Mouse (Mus musculus) hindbrain, embryonic 13.5 days (tissue): ENCODE data around the gene Degs2. TPM values are rescaled to one million over a fixed set of nuclear protein-coding genes. Genes with fewer than 3 reads are reported as not detected.

ENCODE experiments used
- ATAC-seq: fragments of 200-750 bp; cut with Nextera tagmentation; 2 replicates; pipeline ENCODE4 v1.8.0; 2017; ENCODE audit warnings: moderate TSS enrichment; ENCODE audit not compliant: low FRiP score
- H3K27ac ChIP-seq: fragments of 300-500 bp; sonication (generic); 2 replicates; pipeline ENCODE4 v1.5.1; 2015; ENCODE audit warnings: inconsistent platforms, mild to moderate bottlenecking, moderate library complexity
- H3K27me3 ChIP-seq: fragments of 300-500 bp; sonication (generic); 2 replicates; pipeline ENCODE4 v1.6.1; 2015; ENCODE audit warnings: mild to moderate bottlenecking, inconsistent platforms
- H3K36me3 ChIP-seq: fragments of 300-500 bp; sonication (generic); 2 replicates; pipeline ENCODE4 v1.6.1; 2015; ENCODE audit warnings: mild to moderate bottlenecking, inconsistent platforms
- H3K4me1 ChIP-seq: fragments of 300-500 bp; sonication (generic); replicated peaks from 2 replicates; pipeline ENCODE4 v1.6.1; 2015; ENCODE audit warnings: inconsistent platforms
- H3K4me2 ChIP-seq: fragments of 300-500 bp; sonication (generic); 2 replicates; pipeline ENCODE4 v1.6.1; 2015; ENCODE audit warnings: inconsistent platforms, mild to moderate bottlenecking, moderate library complexity
- H3K4me3 ChIP-seq: fragments of 300-500 bp; sonication (generic); 2 replicates; pipeline ENCODE4 v1.5.1; 2015; ENCODE audit warnings: mild to moderate bottlenecking, inconsistent platforms
- H3K9ac ChIP-seq: fragments of 300-500 bp; sonication (generic); 2 replicates; pipeline ENCODE4 v1.6.1; 2015; ENCODE audit warnings: mild to moderate bottlenecking, inconsistent platforms
- H3K9me3 ChIP-seq: fragments of 300-500 bp; sonication (generic); 2 replicates; pipeline ENCODE4 v1.6.1; 2016; ENCODE audit warnings: inconsistent platforms
- WGBS: fragments of 180-500 bp; shearing (Covaris S2); methylation state at CpG from one replicate; pipeline ENCODE4 v1.1.7; 2015; 5-methylcytosine and 5-hydroxymethylcytosine counted together
- polyA plus RNA-seq: library from polyadenylated mRNA; unstranded; fragments of >200 nt; fragmentation: Nextera tagmentation; extraction: Ambion mirVana; gene quantifications from 2 replicates; pipeline ENCODE4 v1.2.1, GENCODE M21; 2015

Degs2 gene
- polyA plus RNA-seq, 1 experiment from 2014 or later: 3.6 TPM

DNA sequence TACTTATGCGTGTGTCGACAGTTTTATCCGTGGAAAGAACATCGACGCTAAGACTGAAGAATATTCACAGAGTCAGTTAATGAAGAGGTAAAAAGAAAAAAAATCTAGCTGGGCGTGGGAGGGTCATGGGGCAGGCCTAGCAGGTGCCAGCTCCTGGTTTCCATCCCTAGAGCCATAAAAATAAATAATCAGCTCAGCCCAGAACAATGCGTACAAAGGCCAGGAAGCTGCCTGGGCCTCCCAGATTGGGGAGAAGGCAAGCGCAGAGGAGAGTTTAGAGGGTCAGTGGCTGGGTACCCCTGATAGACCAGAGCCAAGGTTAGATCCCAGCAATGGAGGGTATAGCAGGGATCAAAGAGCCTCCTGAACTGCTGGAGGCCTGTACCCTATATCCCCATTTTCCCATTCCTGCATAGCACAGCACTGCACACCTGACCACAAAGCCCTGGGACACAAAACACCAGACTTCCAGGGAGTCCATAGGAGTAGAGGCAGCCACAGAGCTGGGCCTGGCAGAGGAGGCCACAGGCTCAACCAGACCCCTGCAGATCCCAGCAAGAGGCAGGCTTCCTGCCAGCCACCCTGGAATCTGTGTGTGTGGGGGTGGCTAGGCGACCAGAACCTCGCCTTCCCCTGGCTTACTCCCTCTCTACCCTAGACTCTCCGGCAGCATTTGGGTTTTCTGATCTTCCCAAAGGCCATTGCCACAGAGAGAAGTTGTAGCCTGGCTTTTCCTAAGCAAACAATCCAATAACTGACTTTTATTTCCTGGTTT lies 3.2 kb downstream of the Degs2 start:
- H3K4me1 ChIP-seq: peaks cover 11% of the 10 kb centered on the region
- H3K27ac ChIP-seq: no peak overlapping the region
- H3K4me3 ChIP-seq: no peak overlapping the region
- no peak for ATAC-seq
- H3K36me3 ChIP-seq: no peaks in the 10 kb centered on the region
- no peak overlapping the region for H3K9ac ChIP-seq
- no peak overlapping the region for H3K4me2 ChIP-seq
- no peaks in the 10 kb centered on the region for H3K9me3 ChIP-seq
- peaks cover 43% of the 10 kb centered on the region for H3K27me3 ChIP-seq
- WGBS: 84% methylated on average over 11 of the region's 11 CpGs

DNA sequence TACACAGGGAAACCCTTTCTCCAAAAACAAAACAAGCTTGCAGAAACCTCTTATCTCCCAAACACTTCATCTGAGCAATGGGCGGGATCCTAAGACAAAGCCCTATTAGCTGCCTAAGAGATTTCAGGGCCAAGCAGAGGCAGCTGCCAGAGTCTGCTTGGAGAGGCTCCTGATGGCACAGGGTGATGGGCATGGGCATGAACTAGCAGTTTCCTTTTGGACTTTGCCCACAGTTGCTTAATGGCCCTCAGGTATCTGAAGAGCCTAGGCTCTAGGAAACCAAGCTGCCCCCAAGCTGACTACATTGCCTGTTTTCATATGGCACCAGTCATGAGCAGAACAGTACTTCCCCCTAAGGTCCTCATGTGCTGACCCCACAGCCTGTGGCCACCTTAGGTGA lies 7.9 kb downstream of the Degs2 start:
- Histone ChIP-seq H3K27me3 (no peaks in the 10 kb centered on the region), H3K9ac (no peak overlapping the region), H3K27ac (no peak overlapping the region), H3K4me2 (no peak overlapping the region), H3K4me3 (no peak overlapping the region), H3K4me1 (no peaks in the 10 kb centered on the region), H3K9me3 (no peaks in the 10 kb centered on the region), H3K36me3 (peaks cover 2% of the 10 kb centered on the region)
- 92% methylated on average over 1 of the region's 1 CpGs for WGBS
- ATAC-seq: no peak

DNA sequence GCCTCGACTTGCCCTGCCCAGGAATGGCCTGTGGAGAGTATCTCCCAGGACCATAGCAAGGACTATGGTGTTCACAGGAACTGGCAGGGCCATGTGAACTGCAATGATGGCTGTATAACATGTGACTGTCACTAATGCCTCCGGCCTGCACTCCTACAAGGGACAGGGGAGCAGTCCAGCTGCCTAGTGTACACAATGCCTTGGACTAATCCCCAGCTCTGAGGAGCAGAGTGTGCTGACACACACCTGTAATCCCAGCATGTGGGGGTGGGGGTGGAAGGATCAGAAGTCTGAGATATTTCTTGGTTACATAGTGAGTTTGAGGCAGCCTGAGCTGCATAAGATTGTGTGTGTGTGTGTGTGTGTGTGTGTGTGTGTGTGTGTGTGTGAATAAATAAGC lies 8.5 kb downstream of the Degs2 start:
- Histone ChIP-seq H3K4me2 (no peak overlapping the region), H3K27me3 (no peaks in the 10 kb centered on the region), H3K4me3 (no peak overlapping the region), H3K36me3 (peaks cover 8% of the 10 kb centered on the region), H3K9me3 (no peaks in the 10 kb centered on the region), H3K9ac (no peak overlapping the region), H3K27ac (no peak overlapping the region), H3K4me1 (no peaks in the 10 kb centered on the region)
- ATAC-seq: no peak
- WGBS: 85% methylated on average over 2 of the region's 2 CpGs

DNA sequence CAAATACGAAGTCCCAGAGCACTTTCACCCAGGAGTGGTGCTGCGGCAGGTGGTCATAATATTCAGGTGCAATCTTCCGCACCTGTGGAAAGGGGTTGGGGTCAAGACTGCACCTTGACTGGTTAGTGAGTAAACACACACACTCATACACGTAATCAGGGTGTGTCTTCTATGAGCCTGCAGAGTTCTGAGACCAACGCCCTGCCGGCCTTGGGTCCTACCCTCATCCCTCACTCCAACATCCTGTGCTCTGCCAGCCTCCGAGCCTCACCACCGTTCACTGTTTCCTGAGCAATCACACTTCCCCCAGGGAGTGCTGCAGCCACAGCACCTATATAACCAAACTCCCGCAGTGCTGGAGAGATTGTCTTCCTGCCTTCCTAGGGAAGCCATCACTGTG lies 11.6 kb downstream of the Degs2 start:
- Histone ChIP-seq H3K27me3 (no peaks in the 10 kb centered on the region), H3K4me2 (no peak overlapping the region), H3K4me1 (no peaks in the 10 kb centered on the region), H3K27ac (no peak overlapping the region), H3K4me3 (no peak overlapping the region), H3K9ac (peak overlapping the region; percentile 19; the same call in 1 of the 2 replicates), H3K36me3 (peaks cover 30% of the 10 kb centered on the region), H3K9me3 (no peaks in the 10 kb centered on the region)
- WGBS: 82% methylated on average over 9 of the region's 9 CpGs
- ATAC-seq: no peak

DNA sequence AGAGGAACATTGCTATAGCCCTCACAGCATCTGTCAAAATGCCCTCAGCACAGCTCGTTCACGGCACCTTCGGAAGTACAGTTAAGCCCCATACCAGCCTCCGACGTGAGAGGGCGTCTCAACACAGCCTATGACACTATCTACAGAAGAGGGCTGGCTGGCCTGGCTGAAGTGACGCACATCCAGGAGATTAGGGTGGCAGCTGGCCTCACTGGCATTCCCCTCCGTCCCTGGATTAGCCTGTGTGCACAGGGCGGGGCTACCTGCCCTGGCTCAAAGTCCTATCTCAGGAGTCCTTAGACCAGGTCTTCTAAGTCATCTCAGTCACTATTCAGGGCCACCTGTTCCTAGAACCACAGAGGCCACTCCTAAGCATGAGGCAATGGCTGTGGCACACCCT lies 12.9 kb downstream of the Degs2 start:
- H3K4me2 ChIP-seq: no peak overlapping the region
- ATAC-seq: no peak
- H3K9me3 ChIP-seq: no peaks in the 10 kb centered on the region
- H3K4me1 ChIP-seq: no peaks in the 10 kb centered on the region
- no peak overlapping the region for H3K4me3 ChIP-seq
- no peak overlapping the region for H3K9ac ChIP-seq
- 88% methylated on average over 9 of the region's 9 CpGs for WGBS
- H3K27ac ChIP-seq: no peak overlapping the region
- no peaks in the 10 kb centered on the region for H3K27me3 ChIP-seq
- peaks cover 42% of the 10 kb centered on the region for H3K36me3 ChIP-seq

DNA sequence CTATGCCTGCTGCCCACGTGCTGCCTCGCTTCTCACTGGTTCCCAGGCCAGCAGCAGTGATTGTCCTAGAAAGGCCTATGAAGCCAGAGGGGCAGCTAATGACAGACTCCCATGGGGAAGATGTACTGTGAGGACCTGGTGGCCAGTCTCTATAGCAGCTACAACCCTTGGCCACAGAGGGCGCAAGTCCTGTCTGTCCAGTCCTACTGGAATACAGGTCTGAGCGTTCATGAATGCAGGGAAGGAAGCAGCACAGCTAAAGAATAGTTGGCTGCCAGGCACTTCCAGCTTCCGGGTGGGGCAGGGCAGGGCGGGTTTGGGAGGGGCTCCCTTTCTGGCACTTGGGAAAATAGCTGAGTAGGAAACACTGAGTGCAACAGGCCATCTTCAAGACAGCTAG lies 15.2 kb downstream of the Degs2 start:
- Histone ChIP-seq H3K36me3 (peaks cover 65% of the 10 kb centered on the region), H3K27ac (0 out of 2 replicates have a peak overlapping the region, but pooled peaks have one; percentile 42), H3K27me3 (no peaks in the 10 kb centered on the region), H3K4me2 (no peak overlapping the region), H3K9me3 (no peaks in the 10 kb centered on the region), H3K4me1 (no peaks in the 10 kb centered on the region), H3K9ac (no peak overlapping the region), H3K4me3 (no peak overlapping the region)
- WGBS: 66% methylated on average over 6 of the region's 6 CpGs
- ATAC-seq: no peak

DNA sequence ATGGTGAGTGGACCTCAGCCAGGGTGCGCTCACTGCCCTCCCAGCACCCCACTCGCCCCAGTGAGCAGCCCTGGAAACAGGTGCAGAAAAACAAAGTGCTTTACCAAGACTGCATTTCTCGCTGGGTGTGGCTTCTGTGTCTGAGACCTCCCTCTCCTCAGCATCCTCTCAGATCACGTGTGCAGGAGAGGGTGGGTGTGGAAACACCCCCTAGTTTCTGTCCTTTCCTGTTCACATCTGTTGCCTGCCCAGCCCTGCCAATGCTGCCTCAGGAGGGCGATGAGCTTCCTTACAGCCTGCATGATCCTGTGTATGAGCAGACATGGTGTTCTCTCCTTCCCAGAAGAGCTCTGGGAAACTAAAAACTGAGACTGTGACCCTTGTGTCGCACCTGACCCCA lies 15.7 kb downstream of the Degs2 start:
- no peaks in the 10 kb centered on the region for H3K9me3 ChIP-seq

DNA sequence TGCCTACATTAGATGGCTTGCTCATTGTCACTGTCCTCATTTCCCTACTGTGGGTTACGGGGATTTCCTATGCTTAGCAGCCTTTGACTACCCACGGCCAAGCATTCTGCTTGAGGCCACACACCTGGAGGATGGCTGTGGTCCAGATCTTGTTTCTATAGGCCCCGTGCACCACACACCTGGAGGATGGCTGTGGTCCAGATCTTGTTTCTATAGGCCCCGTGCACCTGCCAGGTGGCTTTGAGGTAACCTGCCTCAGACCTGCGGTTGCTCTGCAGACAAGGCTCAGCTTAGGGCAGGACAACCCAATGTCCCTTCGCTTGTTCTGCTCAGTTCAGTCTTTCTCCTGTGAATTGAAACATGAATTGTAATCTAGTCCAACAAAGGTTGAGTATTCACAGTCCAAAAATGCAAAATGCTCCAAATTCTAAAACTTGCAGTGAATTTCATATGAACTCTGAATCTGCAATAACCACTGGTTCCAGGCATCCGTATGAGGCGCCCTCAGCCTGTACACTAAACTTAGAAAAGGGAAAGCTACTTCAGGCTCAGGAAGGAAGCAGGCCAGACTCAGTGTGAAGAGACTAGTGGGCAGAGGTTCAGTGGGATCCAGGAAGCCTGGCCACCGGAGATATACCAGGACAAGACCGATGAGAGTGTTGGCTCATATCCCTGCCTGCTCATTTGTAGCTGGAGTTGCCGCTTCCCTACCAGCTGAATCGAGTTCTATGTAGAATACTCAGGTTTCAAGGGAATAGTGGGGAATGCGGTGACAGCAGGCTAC lies 19.7 kb downstream of the Degs2 start:
- 90% methylated on average over 13 of the region's 13 CpGs for WGBS
- no peak for ATAC-seq
- H3K4me3 ChIP-seq: no peak overlapping the region
- H3K27ac ChIP-seq: no peak overlapping the region
- H3K9me3 ChIP-seq: no peaks in the 10 kb centered on the region
- H3K36me3 ChIP-seq: peaks cover 91% of the 10 kb centered on the region
- H3K9ac ChIP-seq: no peak overlapping the region
- no peaks in the 10 kb centered on the region for H3K27me3 ChIP-seq
- H3K4me2 ChIP-seq: no peak overlapping the region
- no peaks in the 10 kb centered on the region for H3K4me1 ChIP-seq

More for the DNA sequence above, 15.7 kb downstream of the Degs2 start:
- peaks cover 69% of the 10 kb centered on the region for H3K36me3 ChIP-seq
- ATAC-seq: no peak
- H3K27ac ChIP-seq: 0 out of 2 replicates have a peak overlapping the region, but pooled peaks have one; percentile 42
- no peak overlapping the region for H3K4me3 ChIP-seq
- WGBS: 76% methylated on average over 6 of the region's 6 CpGs
- no peak overlapping the region for H3K4me2 ChIP-seq
- no peaks in the 10 kb centered on the region for H3K4me1 ChIP-seq
- H3K27me3 ChIP-seq: no peaks in the 10 kb centered on the region
- H3K9ac ChIP-seq: 0 out of 2 replicates have a peak overlapping the region, but pooled peaks have one; percentile 8

DNA sequence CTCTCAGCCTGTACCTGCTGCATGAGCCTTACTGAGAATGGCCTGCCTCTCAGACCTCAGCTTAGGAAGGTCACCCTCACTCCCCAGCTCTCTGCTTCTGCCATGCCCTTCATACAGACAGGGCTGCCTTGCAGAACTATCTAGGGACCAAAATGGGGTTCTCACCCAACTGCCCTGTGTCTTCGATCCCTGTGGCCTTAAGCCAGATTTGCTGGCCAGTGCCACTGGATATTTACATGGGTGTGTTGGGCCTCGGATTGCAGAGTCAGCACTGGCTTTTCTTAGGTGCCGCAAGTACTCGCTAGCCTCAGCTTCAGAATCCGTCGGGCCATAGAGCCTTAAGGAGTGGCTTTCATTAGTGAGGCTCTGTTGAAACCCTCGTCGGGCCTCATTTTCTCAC lies 21.3 kb downstream of the Degs2 start:
- no peak for ATAC-seq
- Histone ChIP-seq H3K27me3 (no peaks in the 10 kb centered on the region), H3K4me3 (no peak overlapping the region), H3K9me3 (no peaks in the 10 kb centered on the region), H3K36me3 (peaks cover 93% of the 10 kb centered on the region), H3K4me1 (no peaks in the 10 kb centered on the region), H3K4me2 (no peak overlapping the region), H3K9ac (no peak overlapping the region), H3K27ac (no peak overlapping the region)
- 95% methylated on average over 8 of the region's 8 CpGs for WGBS

DNA sequence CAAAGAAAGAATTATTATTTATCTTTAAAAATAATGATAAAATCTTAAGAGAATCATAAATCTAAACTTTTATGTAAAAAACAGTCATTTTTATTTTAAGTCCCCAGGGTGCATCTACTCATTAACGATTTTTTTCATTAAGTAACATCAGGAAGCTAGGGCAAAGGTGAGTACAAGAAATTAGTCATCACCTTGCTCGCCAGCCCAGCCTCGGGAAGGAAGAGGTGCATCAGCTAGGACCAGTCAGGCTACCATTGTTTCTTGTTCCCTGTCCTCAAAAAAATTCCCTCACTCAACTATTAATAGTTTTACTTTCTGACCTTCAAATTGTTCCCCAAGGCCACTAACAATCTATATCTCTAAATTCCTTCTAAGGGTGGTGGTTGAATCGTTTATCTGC lies 23.7 kb downstream of the Degs2 start:
- Histone ChIP-seq H3K4me1 (no peaks in the 10 kb centered on the region), H3K27me3 (no peaks in the 10 kb centered on the region), H3K9me3 (no peaks in the 10 kb centered on the region), H3K27ac (no peak overlapping the region), H3K4me3 (no peak overlapping the region), H3K36me3 (peaks cover 92% of the 10 kb centered on the region), H3K4me2 (no peak overlapping the region), H3K9ac (no peak overlapping the region)
- WGBS: 95% methylated on average over 4 of the region's 4 CpGs
- ATAC-seq: no peak

DNA sequence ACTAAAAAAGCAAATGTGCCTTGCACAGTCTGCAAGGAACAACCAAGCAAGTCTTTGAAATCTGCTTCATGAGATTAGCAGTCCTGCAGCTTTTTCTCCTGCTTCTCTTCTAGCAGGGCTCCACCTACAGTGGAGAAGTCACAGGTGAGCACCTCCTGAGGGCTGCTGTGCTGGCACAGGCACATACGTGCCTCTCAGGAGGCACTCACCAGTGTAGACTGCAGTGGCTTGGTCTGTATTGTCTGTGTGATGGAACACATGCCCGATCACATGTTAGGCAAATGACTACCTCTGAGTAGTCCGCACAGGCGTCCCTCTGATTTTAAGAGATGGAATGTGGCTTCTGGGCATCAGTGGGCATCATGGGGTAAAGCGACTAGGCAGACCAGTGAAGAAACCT lies 25.0 kb downstream of the Degs2 start:
- H3K36me3 ChIP-seq: peaks cover 90% of the 10 kb centered on the region
- H3K27me3 ChIP-seq: no peaks in the 10 kb centered on the region
- no peaks in the 10 kb centered on the region for H3K9me3 ChIP-seq
- ATAC-seq: no peak
- H3K4me1 ChIP-seq: no peaks in the 10 kb centered on the region
- no peak overlapping the region for H3K9ac ChIP-seq
- no peak overlapping the region for H3K4me3 ChIP-seq
- WGBS: 92% methylated on average over 5 of the region's 5 CpGs
- H3K4me2 ChIP-seq: no peak overlapping the region
- no peak overlapping the region for H3K27ac ChIP-seq

DNA sequence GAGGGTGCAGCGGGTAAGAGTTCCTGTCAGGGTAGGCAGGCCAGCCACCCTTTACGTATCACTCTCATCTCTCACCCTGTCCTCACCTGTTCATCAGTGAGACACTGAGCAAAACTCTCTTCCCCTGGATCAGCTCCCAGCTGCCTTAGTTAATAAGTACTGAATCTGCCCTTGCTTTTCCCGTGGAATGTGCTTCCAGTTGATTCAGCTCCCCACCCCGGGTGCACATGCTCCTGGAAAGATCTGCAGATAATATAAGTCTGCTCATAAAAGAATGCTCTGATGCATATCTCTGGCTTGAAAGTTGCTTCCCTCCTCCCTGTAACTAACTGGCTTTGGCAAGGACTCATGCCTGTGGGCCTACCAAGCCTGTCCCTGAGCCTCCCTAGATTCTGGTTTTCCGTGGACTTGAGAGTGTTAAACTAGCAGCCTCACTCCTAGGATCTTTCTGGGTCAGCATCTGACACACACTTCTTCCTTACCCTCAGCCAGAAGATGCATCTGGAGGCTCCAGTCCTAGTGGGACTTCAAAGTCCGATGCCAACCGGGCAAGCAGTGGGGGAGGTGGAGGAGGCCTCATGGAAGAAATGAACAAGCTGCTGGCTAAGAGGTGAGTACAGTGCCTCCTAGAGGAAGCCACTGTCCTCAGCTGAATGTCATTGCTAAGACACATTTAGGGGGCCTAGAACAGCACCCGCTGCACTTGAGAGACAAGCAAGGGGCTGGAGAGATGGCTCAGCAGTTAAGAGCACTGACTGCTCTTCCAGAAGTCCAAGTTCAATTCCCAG lies 26.3 kb downstream of the Degs2 start:
- H3K4me2 ChIP-seq: no peak overlapping the region
- no peak overlapping the region for H3K4me3 ChIP-seq
- H3K36me3 ChIP-seq: peaks cover 86% of the 10 kb centered on the region
- WGBS: 80% methylated on average over 8 of the region's 8 CpGs
- H3K9ac ChIP-seq: no peak overlapping the region
- H3K27me3 ChIP-seq: no peaks in the 10 kb centered on the region
- H3K27ac ChIP-seq: no peak overlapping the region
- no peak for ATAC-seq
- H3K9me3 ChIP-seq: no peaks in the 10 kb centered on the region
- H3K4me1 ChIP-seq: no peaks in the 10 kb centered on the region
